Mouse (Mus musculus): ENCODE data around the gene Sectm1b. TPM values are rescaled to one million over a fixed set of nuclear protein-coding genes. Genes with fewer than 3 reads are reported as not detected.
"Not testable (repeated sequence)": the region's sequence is repeated elsewhere in the genome, so short reads cannot be mapped to it uniquely, and the experiment has no call there.

The Sectm1b gene
- polyA plus RNA-seq, 1 experiment: not detected

- no peak for TF ChIP-seq CTCF (IDR thresholded peaks at IDR 0.05; ENCODE audit: borderline replicate concordance, insufficient read depth, low read depth, low read length)
- TF ChIP-seq POLR2A (IDR thresholded peaks at IDR 0.05; ENCODE audit: borderline replicate concordance, insufficient read depth, low read length): no peak
- Histone ChIP-seq H3K27ac (ENCODE audit: insufficient read depth, low read length) (no peak overlapping the region), H3K27me3 (ENCODE audit: control insufficient read depth, insufficient read depth, low read length) (no peaks in the 10 kb centered on the region), H3K4me3 (replicated peaks; ENCODE audit: insufficient read depth, low read depth, low read length) (no peak overlapping the region), H3K4me1 (ENCODE audit: control insufficient read depth, insufficient read depth, low read length) (no peaks in the 10 kb centered on the region)
- 68% methylated on average over 6 of the region's 6 CpGs for WGBS
- no peak for DNase-seq
Observed at GRCm38 (mm10) chr11:121082857-121083500, 19.6 kb upstream of the Sectm1b start.

GRCm38 (mm10) chr11:121082250-121082649 is 18.9 kb upstream of the Sectm1b start:
- TF ChIP-seq POLR2A (IDR thresholded peaks at IDR 0.05; ENCODE audit: borderline replicate concordance, insufficient read depth, low read length) (no peak), CTCF (IDR thresholded peaks at IDR 0.05; ENCODE audit: borderline replicate concordance, insufficient read depth, low read depth, low read length) (no peak)
- H3K4me1 ChIP-seq (ENCODE audit: control insufficient read depth, insufficient read depth, low read length): no peaks in the 10 kb centered on the region
- 81% methylated on average over 3 of the region's 3 CpGs for WGBS
- DNase-seq: no peak
- H3K4me3 ChIP-seq (replicated peaks; ENCODE audit: insufficient read depth, low read depth, low read length): no peak overlapping the region
- no peak overlapping the region for H3K27ac ChIP-seq (ENCODE audit: insufficient read depth, low read length)
- no peaks in the 10 kb centered on the region for H3K27me3 ChIP-seq (ENCODE audit: control insufficient read depth, insufficient read depth, low read length)

DNA sequence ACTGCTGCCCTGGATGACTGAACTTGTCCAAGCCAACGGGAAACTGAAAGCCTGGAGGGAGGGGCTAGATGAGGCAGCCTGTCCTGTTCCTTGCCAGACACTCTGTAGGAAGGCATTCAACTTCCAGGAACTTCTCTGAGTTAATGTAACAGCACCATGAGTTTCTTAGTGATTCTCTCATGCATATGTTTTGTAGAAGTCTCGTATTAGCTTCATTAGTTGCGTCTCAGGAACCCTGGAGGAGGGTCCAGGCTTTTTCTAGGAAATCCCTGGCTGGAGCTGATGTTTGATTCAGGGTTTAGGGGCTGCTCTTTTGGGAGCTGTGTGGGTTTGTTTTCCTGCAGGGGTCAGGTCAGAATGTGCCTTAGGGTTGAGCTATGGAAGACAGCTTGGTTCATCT is 17.8 kb upstream of the Sectm1b start, which contains the start of gene Sectm1a:
TSS of gene Sectm1a (minus strand) at position 101 of the 400 bp plus-strand sequence.
- 65% methylated on average over 3 of the region's 3 CpGs for WGBS
- TF ChIP-seq CTCF (IDR thresholded peaks at IDR 0.05; ENCODE audit: borderline replicate concordance, insufficient read depth, low read depth, low read length) (no peak), POLR2A (IDR thresholded peaks at IDR 0.05; ENCODE audit: borderline replicate concordance, insufficient read depth, low read length) (no peak)
- H3K27me3 ChIP-seq (ENCODE audit: control insufficient read depth, insufficient read depth, low read length): no peaks in the 10 kb centered on the region
- no peak for DNase-seq
- H3K27ac ChIP-seq (ENCODE audit: insufficient read depth, low read length): no peak within 1 kb of the TSS
- no peaks in the 10 kb centered on the region for H3K4me1 ChIP-seq (ENCODE audit: control insufficient read depth, insufficient read depth, low read length)
- H3K4me3 ChIP-seq (replicated peaks; ENCODE audit: insufficient read depth, low read depth, low read length): no peak within 1 kb of the TSS

- no peak for TF ChIP-seq POLR2A (IDR thresholded peaks at IDR 0.05; ENCODE audit: borderline replicate concordance, insufficient read depth, low read length)
- TF ChIP-seq CTCF (IDR thresholded peaks at IDR 0.05; ENCODE audit: borderline replicate concordance, insufficient read depth, low read depth, low read length): no peak
- WGBS: 91% methylated on average over 8 of the region's 8 CpGs
- no peak overlapping the region for H3K27ac ChIP-seq (ENCODE audit: insufficient read depth, low read length)
- DNase-seq: no peak
- H3K4me3 ChIP-seq (replicated peaks; ENCODE audit: insufficient read depth, low read depth, low read length): no peak overlapping the region
- H3K4me1 ChIP-seq (ENCODE audit: control insufficient read depth, insufficient read depth, low read length): no peaks in the 10 kb centered on the region
- H3K27me3 ChIP-seq (ENCODE audit: control insufficient read depth, insufficient read depth, low read length): no peaks in the 10 kb centered on the region
Observed at GRCm38 (mm10) chr11:121080330-121080729, 17.0 kb upstream of the Sectm1b start.

GRCm38 (mm10) chr11:121075655-121076054 is 12.3 kb upstream of the Sectm1b start:
- Histone ChIP-seq H3K4me3 (replicated peaks; ENCODE audit: insufficient read depth, low read depth, low read length) (no peak overlapping the region), H3K27ac (ENCODE audit: insufficient read depth, low read length) (no peak overlapping the region), H3K4me1 (ENCODE audit: control insufficient read depth, insufficient read depth, low read length) (no peaks in the 10 kb centered on the region), H3K27me3 (ENCODE audit: control insufficient read depth, insufficient read depth, low read length) (no peaks in the 10 kb centered on the region)
- WGBS: 68% methylated on average over 5 of the region's 5 CpGs
- DNase-seq: no peak
- TF ChIP-seq CTCF (IDR thresholded peaks at IDR 0.05; ENCODE audit: borderline replicate concordance, insufficient read depth, low read depth, low read length) (no peak), POLR2A (IDR thresholded peaks at IDR 0.05; ENCODE audit: borderline replicate concordance, insufficient read depth, low read length) (no peak)

DNA sequence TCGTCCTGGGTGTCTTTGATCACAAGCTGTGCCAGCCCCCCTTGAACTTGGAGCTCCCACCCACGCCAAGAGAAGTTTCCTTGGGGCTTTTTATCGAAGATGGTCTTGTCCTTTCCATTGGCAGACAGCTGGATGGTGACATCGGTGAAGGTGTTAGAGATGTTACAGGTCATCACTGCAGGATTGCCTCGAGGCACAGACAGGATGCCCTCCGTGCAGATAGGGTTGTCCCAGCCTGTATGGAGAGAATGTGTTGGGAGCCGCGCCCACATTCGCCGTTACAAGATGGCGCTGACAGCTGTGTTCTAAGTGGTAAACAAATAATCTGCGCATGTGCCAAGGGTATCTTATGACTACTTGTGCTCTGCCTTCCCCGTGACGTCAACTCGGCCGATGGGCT is 6.3 kb upstream of the Sectm1b start:
- H3K4me1 ChIP-seq (ENCODE audit: control insufficient read depth, insufficient read depth, low read length); H3K27me3 ChIP-seq (ENCODE audit: control insufficient read depth, insufficient read depth, low read length); H3K4me3 ChIP-seq (replicated peaks; ENCODE audit: insufficient read depth, low read depth, low read length); DNase-seq; H3K27ac ChIP-seq (ENCODE audit: insufficient read depth, low read length): not testable (repeated sequence)
- WGBS: 89% methylated on average over 12 of the region's 16 CpGs

GRCm38 (mm10) chr11:121067895-121068294 is 4.5 kb upstream of the Sectm1b start:
- H3K4me1 ChIP-seq (ENCODE audit: control insufficient read depth, insufficient read depth, low read length): no peaks in the 10 kb centered on the region
- whole genome bisulfite sequencing: 78% methylated on average over 2 of the region's 2 CpGs
- no peak for DNase-seq
- H3K27me3 ChIP-seq (ENCODE audit: control insufficient read depth, insufficient read depth, low read length): no peaks in the 10 kb centered on the region
- no peak overlapping the region for H3K27ac ChIP-seq (ENCODE audit: insufficient read depth, low read length)
- H3K4me3 ChIP-seq (replicated peaks; ENCODE audit: insufficient read depth, low read depth, low read length): no peak overlapping the region
- TF ChIP-seq POLR2A (IDR thresholded peaks at IDR 0.05; ENCODE audit: borderline replicate concordance, insufficient read depth, low read length) (no peak), CTCF (IDR thresholded peaks at IDR 0.05; ENCODE audit: borderline replicate concordance, insufficient read depth, low read depth, low read length) (no peak)

DNA sequence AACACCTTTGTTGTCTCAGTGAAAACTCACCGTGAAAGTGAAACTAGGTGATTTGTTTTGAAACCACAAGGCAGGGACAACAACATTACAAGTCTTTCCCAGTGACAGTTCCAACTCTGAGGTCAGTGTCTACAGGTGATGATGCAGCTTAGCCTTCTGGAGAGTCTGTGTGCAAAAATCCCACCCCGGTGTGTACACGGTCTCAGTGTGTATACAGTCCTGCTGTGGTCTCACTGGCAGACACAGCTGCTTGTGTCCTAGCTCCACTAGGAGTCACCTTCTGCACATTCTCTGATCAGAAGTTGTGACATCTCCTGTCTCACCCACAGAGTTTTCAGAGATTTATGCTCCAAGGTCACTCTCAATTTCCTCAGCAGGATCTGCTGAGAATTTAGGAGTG is 828 bp upstream of the Sectm1b start:
- Histone ChIP-seq H3K27me3 (ENCODE audit: control insufficient read depth, insufficient read depth, low read length) (no peaks in the 10 kb centered on the region), H3K4me3 (replicated peaks; ENCODE audit: insufficient read depth, low read depth, low read length) (no peak overlapping the region), H3K4me1 (ENCODE audit: control insufficient read depth, insufficient read depth, low read length) (no peaks in the 10 kb centered on the region), H3K27ac (ENCODE audit: insufficient read depth, low read length) (no peak overlapping the region)
- 73% methylated on average over 3 of the region's 3 CpGs for WGBS
- no peak for DNase-seq
- TF ChIP-seq POLR2A (IDR thresholded peaks at IDR 0.05; ENCODE audit: borderline replicate concordance, insufficient read depth, low read length) (no peak), CTCF (IDR thresholded peaks at IDR 0.05; ENCODE audit: borderline replicate concordance, insufficient read depth, low read depth, low read length) (no peak)

Data from cerebellum, adult 2 months (tissue).